Mouse (Mus musculus) gastrocnemius, postnatal 10 days (tissue): ENCODE data around the gene Myo1d. TPM values are rescaled to one million over a fixed set of nuclear protein-coding genes. Genes with fewer than 3 reads are reported as not detected.
A peak's percentile ranks its signal among the peaks of the same experiment; 100 is the strongest.

Source experiments
- DNase-seq: peaks from one replicate; pipeline ENCODE4 v3.0.0; 2021; ENCODE audit warnings: mixed read lengths
- total RNA-seq, 2 experiments: library from RNA; stranded (reverse); gene quantifications; 2 replicates each; pipeline ENCODE4 v1.2.3; 2021

Gene Myo1d
- total RNA-seq, 2 experiments from 2014 or later: 6.6 to 12.5 TPM

DNA sequence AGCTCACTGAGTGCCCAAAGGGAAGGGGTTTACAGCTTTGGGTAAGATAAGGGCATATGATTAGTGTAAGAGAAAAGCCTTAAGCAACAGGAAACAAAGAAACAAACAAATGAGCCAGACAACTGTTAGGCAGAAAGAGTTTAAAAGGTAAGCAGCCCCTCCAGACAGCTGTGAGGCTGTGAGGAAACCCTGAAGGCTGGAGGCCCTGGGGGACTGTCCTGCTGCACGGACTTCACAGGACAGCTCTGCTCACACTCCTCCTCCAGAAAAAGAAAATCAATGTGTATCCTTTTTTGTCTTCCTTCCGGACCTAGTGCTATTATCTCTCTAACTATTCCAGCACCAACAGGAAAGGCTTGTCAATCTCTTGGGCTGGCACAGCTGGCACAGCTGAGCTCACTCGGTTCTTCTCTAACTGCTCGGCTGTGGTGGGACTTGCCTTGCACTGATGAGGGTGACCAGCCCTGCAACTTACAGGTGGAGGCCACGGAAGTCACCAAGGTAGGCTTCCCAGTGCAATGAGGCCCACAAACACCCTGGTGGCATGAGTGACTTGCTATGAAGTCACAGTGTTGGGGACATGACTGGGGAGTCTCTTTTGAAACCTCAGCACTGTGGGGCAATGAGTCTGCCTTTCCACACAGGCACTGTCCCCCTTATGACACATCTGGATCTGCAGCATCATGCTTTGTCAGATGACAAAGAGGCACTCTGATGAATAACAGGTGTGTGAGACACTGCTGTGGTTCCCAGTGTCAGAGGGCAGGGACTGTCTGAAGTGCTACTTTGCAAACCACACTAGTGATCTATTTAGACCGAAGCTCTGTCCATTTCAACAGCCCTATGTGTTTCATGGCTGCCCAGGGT is 275.1 kb downstream of the Myo1d start:
- DNase-seq: no peak

- DNase-seq: no peak
These were observed 275.9 kb downstream of the Myo1d start for GRCm38 (mm10) chr11:80503726-80504452.

DNA sequence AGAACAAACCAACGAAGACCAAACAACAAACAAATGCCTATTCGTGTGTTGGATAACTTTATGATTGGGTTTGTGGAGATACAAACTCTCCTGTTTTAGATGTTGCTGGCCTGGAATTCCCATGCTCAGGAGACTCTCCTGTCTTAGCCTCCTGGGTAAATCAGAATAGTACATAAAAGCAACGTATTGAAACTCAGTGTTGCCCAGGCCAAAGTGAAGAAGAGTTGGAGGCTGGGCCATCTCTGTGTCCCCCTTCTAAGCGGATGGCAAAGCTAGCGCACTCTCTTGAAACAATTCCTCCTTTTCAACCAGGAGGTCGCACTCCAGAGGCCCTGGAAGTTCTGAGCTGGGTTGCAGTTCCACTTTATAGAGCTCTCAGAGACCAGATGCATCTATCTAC is 276.5 kb downstream of the Myo1d start:
- DNase-seq: no peak

DNA sequence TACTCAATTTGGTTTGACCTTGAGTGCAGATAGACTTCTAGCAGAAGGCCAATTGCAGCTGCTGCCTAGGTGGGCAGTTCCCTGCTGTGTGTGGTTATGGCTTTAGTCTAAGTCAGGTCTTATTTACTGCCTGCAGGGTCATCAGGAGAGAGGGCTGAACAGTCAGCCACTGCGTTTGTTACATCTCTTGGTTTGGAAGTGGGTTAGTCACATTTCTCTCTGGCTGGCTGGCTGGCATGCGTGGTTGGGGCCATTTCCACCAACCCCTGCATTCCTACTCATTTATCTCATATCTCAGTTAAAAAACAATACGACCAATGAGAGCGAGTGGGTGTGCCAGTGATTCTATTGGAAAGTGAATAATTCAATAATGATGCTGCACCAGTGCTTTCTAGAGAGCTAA is 280.3 kb downstream of the Myo1d start:
- DNase-seq: no peak

- DNase-seq: no peak
These were observed 281.3 kb downstream of the Myo1d start for GRCm38 (mm10) chr11:80498328-80499070.

GRCm38 (mm10) chr11:80497225-80497919 is 282.5 kb downstream of the Myo1d start:
- DNase-seq: no peak

DNA sequence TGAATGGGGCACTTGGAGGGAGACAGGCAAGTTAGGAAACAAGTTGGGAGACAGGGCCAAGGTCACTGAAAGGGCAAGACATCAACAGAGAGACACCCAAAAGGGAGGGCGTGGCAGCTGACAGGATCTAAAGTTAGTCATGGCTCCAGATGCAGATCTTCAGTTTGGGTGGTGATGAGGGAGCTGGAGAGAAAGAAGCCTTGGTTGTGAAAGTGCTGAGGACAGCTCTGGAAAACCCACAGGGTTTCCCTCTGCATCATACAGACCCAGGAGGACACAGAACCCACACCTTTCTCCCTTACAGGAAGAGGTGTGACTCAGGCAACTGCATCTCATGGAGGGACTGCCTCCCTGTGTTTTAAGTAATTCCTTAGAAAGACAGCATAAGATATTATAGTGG is 283.2 kb downstream of the Myo1d start:
- DNase-seq: no peak

- DNase-seq: no peak
These were observed 283.9 kb downstream of the Myo1d start for GRCm38 (mm10) chr11:80495972-80496371.

DNA sequence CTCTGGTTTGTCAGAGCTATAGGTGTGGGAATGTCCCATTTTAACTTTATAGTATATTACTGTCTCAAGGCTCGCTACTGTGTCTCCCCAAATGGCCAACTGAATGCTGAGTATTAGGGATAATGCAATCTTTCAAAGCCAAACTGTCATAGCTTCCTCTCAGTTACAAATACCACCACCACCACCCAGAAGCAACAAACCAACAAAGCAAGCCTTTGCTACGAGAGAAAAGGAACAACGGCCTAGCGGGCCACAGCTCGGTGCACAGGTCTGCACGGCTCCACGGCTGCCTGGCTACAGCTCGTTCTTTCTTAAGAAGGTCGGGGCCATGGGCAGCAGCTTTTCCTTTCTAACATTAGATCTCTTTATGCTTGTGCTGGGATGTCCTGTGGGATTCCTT is 285.0 kb downstream of the Myo1d start:
- no peak for DNase-seq

DNA sequence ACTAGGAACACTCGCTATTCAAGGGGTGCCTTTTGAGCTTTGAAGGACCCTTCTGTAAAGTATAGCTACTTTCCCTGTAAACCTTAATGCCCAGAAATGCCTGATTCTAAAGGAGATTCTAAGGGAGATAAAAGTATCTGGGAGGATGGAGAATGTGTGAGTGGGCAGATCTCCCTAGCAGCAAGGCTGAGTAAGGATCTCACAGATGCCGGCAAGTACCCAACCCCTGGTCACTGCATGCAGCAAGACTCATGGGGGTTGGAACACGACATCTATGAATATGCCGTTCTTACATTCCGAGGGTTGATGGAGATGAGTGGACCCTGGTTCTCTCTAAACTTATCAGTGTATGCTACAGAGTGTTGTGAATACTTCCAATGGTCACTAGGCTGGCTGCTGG is 286.6 kb downstream of the Myo1d start:
- DNase-seq: no peak

GRCm38 (mm10) chr11:80490831-80491230 is 289.0 kb downstream of the Myo1d start:
- DNase-seq: no peak

DNA sequence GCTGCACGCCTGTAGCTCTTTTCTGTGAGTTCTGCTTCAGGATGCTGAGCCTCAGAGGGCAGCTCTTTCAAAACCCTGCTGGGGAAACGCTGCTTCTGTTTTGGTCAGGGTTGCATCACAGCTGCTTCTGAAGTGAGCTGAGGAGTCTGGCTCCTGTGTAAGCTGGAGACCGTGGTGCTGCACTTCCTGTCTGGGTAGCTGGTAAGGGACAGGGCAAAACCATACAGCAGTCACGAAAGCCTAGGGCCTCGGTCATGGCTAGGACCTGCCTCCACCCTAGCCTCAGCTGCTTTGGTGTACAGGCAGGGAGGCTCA is 290.0 kb downstream of the Myo1d start:
- no peak for DNase-seq

DNA sequence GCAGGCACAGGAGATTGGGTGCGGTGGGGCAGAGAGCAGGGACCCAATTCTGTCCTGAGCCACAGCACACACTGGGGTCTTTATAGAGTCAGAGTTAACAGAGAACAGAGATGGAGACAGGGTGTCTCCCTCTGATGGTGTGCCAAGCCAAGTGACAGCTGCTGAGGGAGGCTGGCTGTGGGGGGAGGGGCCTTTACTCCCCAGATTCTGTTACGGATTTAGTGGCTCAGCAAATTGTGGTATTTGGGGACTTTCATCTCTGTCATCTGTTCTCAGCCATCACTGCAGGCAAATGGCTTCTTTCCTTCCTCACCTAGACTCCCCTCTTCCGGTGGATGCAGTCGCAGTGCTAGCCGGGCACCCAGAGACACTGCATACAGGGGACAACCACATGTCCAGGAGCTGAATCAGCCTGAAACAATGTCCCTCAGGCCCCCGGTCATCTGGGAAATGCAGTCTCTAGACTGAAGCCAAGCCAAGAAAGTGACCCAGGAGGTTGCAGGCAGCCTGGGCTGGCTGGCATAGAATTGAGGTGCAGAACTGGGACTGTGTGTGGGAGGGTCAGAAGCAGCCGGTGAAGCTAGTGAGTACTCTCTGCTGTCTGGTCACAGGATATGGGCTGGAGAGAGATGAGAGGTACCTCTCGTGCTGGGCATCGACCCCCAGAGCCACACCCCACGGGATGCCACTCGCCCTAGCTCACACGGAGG is 290.5 kb downstream of the Myo1d start:
- DNase-seq: peak; percentile 45

DNA sequence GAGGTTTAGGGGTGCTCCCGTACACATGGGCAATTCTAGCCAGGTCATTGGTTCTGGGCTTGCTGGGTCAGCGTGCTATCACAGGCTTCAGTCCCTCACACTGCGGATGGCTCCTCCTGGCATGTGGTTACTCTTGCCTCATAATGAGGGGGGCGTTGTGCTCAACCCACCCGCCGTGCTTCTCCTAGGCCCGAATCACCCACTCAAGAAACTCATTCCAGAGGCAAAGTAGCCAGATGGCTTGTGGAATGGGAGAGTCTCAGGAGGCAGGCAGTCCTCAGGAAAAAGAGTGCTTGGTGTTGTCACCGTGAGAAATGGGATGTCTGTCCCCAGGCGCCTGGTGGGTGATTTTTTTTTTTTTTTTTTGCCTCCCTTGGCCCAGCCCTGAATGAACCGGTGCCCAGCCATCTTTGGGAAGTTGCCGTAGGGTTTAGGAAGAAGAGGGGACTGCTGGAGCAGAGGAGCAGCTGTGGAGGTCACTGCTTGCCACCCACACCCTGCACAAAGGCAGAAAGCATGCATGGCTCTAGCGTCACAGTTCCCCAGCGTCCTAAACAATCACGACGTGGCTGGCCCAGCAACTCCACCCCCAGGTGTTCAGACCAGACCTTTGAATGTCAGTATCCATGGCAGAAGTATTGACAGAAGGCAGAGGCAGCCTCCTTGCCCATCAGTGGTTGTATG is 291.8 kb downstream of the Myo1d start:
- no peak for DNase-seq

DNA sequence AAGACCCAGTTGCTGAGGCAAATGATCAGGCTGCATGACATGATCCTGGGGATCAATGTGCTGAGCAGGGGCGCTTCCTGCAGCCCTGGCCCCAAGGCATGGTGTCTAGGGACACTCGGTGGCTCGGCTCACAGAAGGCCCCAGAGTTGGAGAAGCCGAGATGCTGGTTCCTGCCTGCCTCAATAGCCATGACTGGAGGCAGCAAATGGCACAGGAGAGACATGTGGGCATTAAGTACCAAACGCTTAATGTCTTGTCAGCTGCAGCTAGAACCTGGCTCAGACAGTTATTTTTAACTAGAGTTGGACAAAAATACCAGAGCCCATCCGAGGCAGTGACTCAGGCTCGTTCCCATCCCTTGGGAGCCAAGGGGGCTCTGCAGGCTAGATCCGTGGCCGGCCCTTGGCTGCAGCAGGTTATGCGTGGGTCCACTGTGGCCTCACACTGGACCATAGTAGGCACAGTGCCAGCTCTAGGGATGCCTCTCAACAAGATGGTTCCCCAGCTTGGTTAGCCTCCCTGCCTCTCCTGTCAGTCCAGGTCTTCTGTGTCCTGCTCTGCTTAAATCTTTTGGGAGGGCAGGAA is 294.1 kb downstream of the Myo1d start:
- DNase-seq: no peak

- DNase-seq: no peak
These were observed 294.7 kb downstream of the Myo1d start for GRCm38 (mm10) chr11:80485120-80485551.

- DNase-seq: no peak
These were observed 295.5 kb downstream of the Myo1d start for GRCm38 (mm10) chr11:80484191-80484791.

- no peak for DNase-seq
These were observed 296.2 kb downstream of the Myo1d start for GRCm38 (mm10) chr11:80483536-80484067.

- DNase-seq: no peak
These were observed 296.9 kb downstream of the Myo1d start for GRCm38 (mm10) chr11:80482921-80483320.

GRCm38 (mm10) chr11:80482347-80482746 is 297.5 kb downstream of the Myo1d start:
- DNase-seq: no peak
